20 mouse cellular contexts compared by ENCODE assay signal in genomic region chr3:116024236-116024635, GRCm38 (mm10). TPM values are rescaled to one million over a fixed set of nuclear protein-coding genes. Genes with fewer than 3 reads are reported as not detected.
DNase-seq lines count a peak whose midpoint lies in the region; ATAC-seq lines count a peak whose summit lies in the region.
"Had no signal": no experiment of that assay in that cellular context is flagged by ENCODE, and none has a peak within 500 bp of the region (broad histone marks: within the 10 kb centered on the region; RNA-seq: fewer than 3 reads in every experiment).

No protein-coding gene starts in this region.

- 0 out of 2 replicates have a peak, but pooled peaks cover 2% of the 10 kb centered on the region for H3K36me3 ChIP-seq in limb, embryonic 11.5 days (ENCODE audit: control insufficient read depth, insufficient read depth, low read length)
- H3K36me3 ChIP-seq in limb, embryonic 10.5 days: peaks cover 23% of the 10 kb centered on the region
- H3K36me3 ChIP-seq in heart, embryonic 10.5 days: peaks cover 10% of the 10 kb centered on the region

- H3K9me3 ChIP-seq in limb, embryonic 11.5 days (ENCODE audit: control insufficient read depth, low read length): no peaks in the 10 kb centered on the region
- H3K9me3 ChIP-seq in limb, embryonic 10.5 days (replicated peaks): no peaks in the 10 kb centered on the region
- H3K9me3 ChIP-seq in heart, embryonic 10.5 days: no peaks in the 10 kb centered on the region
- H3K9me3 ChIP-seq: embryonic facial prominence, embryonic 10.5 days; forebrain, embryonic 10.5 days; heart, embryonic 15.5 days; hindbrain, embryonic 10.5 days had no signal

- H3K4me3 ChIP-seq in limb, embryonic 11.5 days (ENCODE audit: low read depth, low read length): no peak overlapping the region
- no peak overlapping the region for H3K4me3 ChIP-seq in limb, embryonic 10.5 days
- no peak overlapping the region for H3K4me3 ChIP-seq in heart, embryonic 10.5 days
- H3K4me3 ChIP-seq: embryonic facial prominence, embryonic 10.5 days; erythroblast, embryonic 14.5 days; forebrain, embryonic 10.5 days; heart, embryonic 15.5 days; hindbrain, embryonic 10.5 days had no signal

- H3K27me3 ChIP-seq in limb, embryonic 11.5 days (ENCODE audit: control insufficient read depth, insufficient read depth, low read length): no peaks in the 10 kb centered on the region
- H3K27me3 ChIP-seq in limb, embryonic 10.5 days (ENCODE audit: low read depth, poor library complexity, severe bottlenecking): no peaks in the 10 kb centered on the region
- no peaks in the 10 kb centered on the region for H3K27me3 ChIP-seq in heart, embryonic 10.5 days (ENCODE audit: insufficient read depth, poor library complexity, severe bottlenecking)
- H3K27me3 ChIP-seq: CH12.LX; heart, embryonic 15.5 days had no signal

- no peaks in the 10 kb centered on the region for H3K4me1 ChIP-seq in limb, embryonic 11.5 days (ENCODE audit: control insufficient read depth, insufficient read depth, low read length)
- peaks cover 4% of the 10 kb centered on the region; the same call in 1 of the 2 replicates for H3K4me1 ChIP-seq in limb, embryonic 10.5 days
- H3K4me1 ChIP-seq in heart, embryonic 10.5 days: no peaks in the 10 kb centered on the region
- H3K4me1 ChIP-seq: embryonic facial prominence, embryonic 10.5 days; hindbrain, embryonic 10.5 days had no signal

- H3K4me2 ChIP-seq in limb, embryonic 11.5 days (ENCODE audit: low read depth, severe bottlenecking): no peak overlapping the region
- H3K4me2 ChIP-seq: heart, embryonic 11.5 days; heart, embryonic 15.5 days; hindbrain, embryonic 14.5 days had no signal

- no peak overlapping the region for H3K9ac ChIP-seq in limb, embryonic 11.5 days (ENCODE audit: low read length)
- H3K9ac ChIP-seq: heart, embryonic 15.5 days; hindbrain, embryonic 14.5 days had no signal

- DNase-seq in limb, embryonic 11.5 days (ENCODE audit: low spot score): no peak
- no peak for DNase-seq in limb, embryonic 10.5 days (ENCODE audit: low spot score)
- peak; percentile 66 for DNase-seq in NIH3T3 (ENCODE audit: low read depth)
- DNase-seq in induced T-regulatory cell, adult 2 months (ENCODE audit: low read depth): peak; percentile 41
- DNase-seq in right cerebral cortex, postnatal 36 days (ENCODE audit: low spot score in 2 of 2): no peak
- no peak for DNase-seq in heart, embryonic 10.5 days (ENCODE audit: low spot score)
- DNase-seq: adrenal gland, postnatal 14 days; cerebellum, adult 11-12 months; cerebellum, postnatal 10 days; gastrocnemius, postnatal 36 days; heart, adult 18-20 months had no signal

- ATAC-seq in limb, embryonic 11.5 days (ENCODE audit: insufficient number of reproducible peaks, low FRiP score, low TSS enrichment, low read depth): peak; percentile 10; the same call in 1 of the 2 replicates
- ATAC-seq: intestine, embryonic 16.5 days had no signal

- H3K27ac ChIP-seq in limb, embryonic 11.5 days (replicated peaks; ENCODE audit: low read depth, low read length): no peak overlapping the region
- H3K27ac ChIP-seq in limb, embryonic 10.5 days: no peak overlapping the region
- H3K27ac ChIP-seq in heart, embryonic 10.5 days: no peak overlapping the region
- H3K27ac ChIP-seq: embryonic facial prominence, embryonic 10.5 days; forebrain, embryonic 10.5 days; heart, embryonic 15.5 days; hindbrain, embryonic 10.5 days; hindbrain, embryonic 14.5 days had no signal

- 84% methylated on average over 12 of the region's 12 CpGs for WGBS in limb, embryonic 11.5 days
- WGBS in limb, embryonic 10.5 days: 95% methylated on average over 12 of the region's 12 CpGs
- 84% methylated on average over 12 of the region's 12 CpGs for WGBS in heart, embryonic 10.5 days

RNA-seq across cellular contexts. Expression of gene Extl2, which starts 17.0 kb away (rescaled TPM):
- 18.1 and 18.3 TPM in 2 replicates for polyA plus RNA-seq in limb, embryonic 11.5 days (2014; fragmentation: Nextera tagmentation; extraction: Ambion mirVana)
- polyA plus RNA-seq in limb, embryonic 10.5 days (2016; fragmentation: Nextera tagmentation; extraction: Ambion mirVana): 16.2 and 17.4 TPM in 2 replicates
- polyA plus RNA-seq in heart, embryonic 10.5 days (2016; fragmentation: Nextera tagmentation; extraction: Ambion mirVana): 19.6 and 21.8 TPM in 2 replicates
- polyA plus RNA-seq: erythroblast, embryonic 14.5 days had no signal

RNA-seq across cellular contexts. Expression of gene Slc30a7, which starts 17.0 kb away (rescaled TPM):
- polyA plus RNA-seq in limb, embryonic 11.5 days (2014; fragmentation: Nextera tagmentation; extraction: Ambion mirVana): 31.6 and 35.5 TPM in 2 replicates
- 27.9 and 29.5 TPM in 2 replicates for polyA plus RNA-seq in limb, embryonic 10.5 days (2016; fragmentation: Nextera tagmentation; extraction: Ambion mirVana)
- 20.0 and 27.6 TPM in 2 replicates for polyA plus RNA-seq in heart, embryonic 10.5 days (2016; fragmentation: Nextera tagmentation; extraction: Ambion mirVana)

Comparison
In these comparisons a context has a peak if more than half of its experiments do, and no peak if none do; other contexts are left out.
1. DNase-seq: peak in NIH3T3 (single experiment) and induced T-regulatory cell, adult 2 months (single experiment); none in limb, embryonic 11.5 days (single experiment), limb, embryonic 10.5 days (single experiment), right cerebral cortex, postnatal 36 days (0 of 2) and heart, embryonic 10.5 days (single experiment).